Mouse (Mus musculus): Measurements from ENCODE around the gene Lias. TPM values are rescaled to one million over a fixed set of nuclear protein-coding genes. Genes with fewer than 3 reads are reported as not detected.

Gene Lias
- total RNA-seq, 2 experiments from 2014 or later = 20.7 to 38.0 TPM

Other genes starting within 250 kb of the Lias start
- gene Wdr19, start 191.8 kb upstream of the Lias start, total RNA-seq (2015; ENCODE audit: low replicate concordance) = 0.58 and 0.63 TPM in 2 replicates
- 0.42 and 1.2 TPM in 2 replicates for gene Wdr19, start 191.8 kb upstream of the Lias start, total RNA-seq (2017; ENCODE audit: low replicate concordance)
- gene Rfc1, start 55.8 kb upstream of the Lias start, total RNA-seq (2015; ENCODE audit: low replicate concordance) = 14.2 and 29.5 TPM in 2 replicates
- 36.8 and 38.2 TPM in 2 replicates for gene Rfc1, start 55.8 kb upstream of the Lias start, total RNA-seq (2017; ENCODE audit: low replicate concordance)
- not detected in 2 replicates for gene Klb, start 43.2 kb upstream of the Lias start, total RNA-seq (2015; ENCODE audit: low replicate concordance)
- not detected in 2 replicates for gene Klb, start 43.2 kb upstream of the Lias start, total RNA-seq (2017; ENCODE audit: low replicate concordance)
- gene Rpl9, start 53 bp upstream of the Lias start, total RNA-seq (2015; ENCODE audit: low replicate concordance) = 636 and 727 TPM in 2 replicates
- gene Rpl9, start 53 bp upstream of the Lias start, total RNA-seq (2017; ENCODE audit: low replicate concordance) = 268 and 390 TPM in 2 replicates
- 10.8 and 23.0 TPM in 2 replicates for gene Ugdh, start 44.5 kb downstream of the Lias start, total RNA-seq (2015; ENCODE audit: low replicate concordance)
- gene Ugdh, start 44.5 kb downstream of the Lias start, total RNA-seq (2017; ENCODE audit: low replicate concordance) = 12.3 and 15.8 TPM in 2 replicates
- not detected in 2 replicates for gene Gm43552, start 101.3 kb downstream of the Lias start, total RNA-seq (2015; ENCODE audit: low replicate concordance)
- not detected in 2 replicates for gene Gm43552, start 101.3 kb downstream of the Lias start, total RNA-seq (2017; ENCODE audit: low replicate concordance)
- gene Smim14, start 145.7 kb downstream of the Lias start, total RNA-seq (2015; ENCODE audit: low replicate concordance) = 41.8 and 54.2 TPM in 2 replicates
- gene Smim14, start 145.7 kb downstream of the Lias start, total RNA-seq (2017; ENCODE audit: low replicate concordance) = 17.6 and 26.3 TPM in 2 replicates
- 35.0 and 44.5 TPM in 2 replicates for gene Ube2k, start 145.7 kb downstream of the Lias start, total RNA-seq (2015; ENCODE audit: low replicate concordance)
- 18.1 TPM in 2 replicates for gene Ube2k, start 145.7 kb downstream of the Lias start, total RNA-seq (2017; ENCODE audit: low replicate concordance)

Measured in erythroblast, adult 5-6 weeks (primary cell).